Mouse (Mus musculus) heart, adult 11 months (tissue): ENCODE data around the gene Tespa1.
"Not testable (repeated sequence)": the region's sequence is repeated elsewhere in the genome, so short reads cannot be mapped to it uniquely, and the experiment has no call there.

Experiments
- DNase-seq: peaks from one replicate; pipeline ENCODE4 v3.0.0; 2022

Tespa1 gene

GRCm38 (mm10) chr10:130322637-130323036 lies at the start of gene Tespa1:
TSS of gene Tespa1 (plus strand) at chr10:130322870.
- peak; percentile 89 for DNase-seq

- no peak for DNase-seq
Measured at GRCm38 (mm10) chr10:130275759-130276158, 46.9 kb upstream of the Tespa1 start.

DNA sequence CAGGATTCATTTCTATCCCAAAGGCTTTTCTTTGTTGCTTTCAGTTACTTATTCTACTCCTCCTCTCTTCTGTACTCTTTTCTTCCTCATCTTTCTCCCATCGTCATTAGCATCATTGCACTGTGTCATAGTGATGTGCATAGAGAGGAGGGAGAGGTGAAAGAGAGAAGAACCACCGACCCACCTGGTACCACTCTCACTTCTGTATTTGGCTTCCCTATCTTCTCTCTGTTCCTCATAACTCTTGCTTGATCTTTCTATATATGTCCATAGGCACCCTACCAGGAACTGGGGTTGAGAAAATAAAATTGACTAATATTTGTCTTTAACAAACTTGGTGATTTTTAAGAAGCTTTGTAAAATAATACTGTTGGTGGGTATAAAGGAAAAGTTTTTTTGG lies 46.2 kb upstream of the Tespa1 start:
- no peak for DNase-seq

GRCm38 (mm10) chr10:130280066-130280465 lies 42.6 kb upstream of the Tespa1 start, which contains the start of gene Neurod4:
TSS of gene Neurod4 (minus strand) at chr10:130280240.
- DNase-seq: no peak

- DNase-seq: peak; percentile 78
Measured at GRCm38 (mm10) chr10:130281982-130282449, 40.7 kb upstream of the Tespa1 start.

GRCm38 (mm10) chr10:130287201-130287600 lies 35.5 kb upstream of the Tespa1 start:
- no peak for DNase-seq

GRCm38 (mm10) chr10:130288007-130288406 lies 34.7 kb upstream of the Tespa1 start:
- DNase-seq: peak; percentile 46

DNA sequence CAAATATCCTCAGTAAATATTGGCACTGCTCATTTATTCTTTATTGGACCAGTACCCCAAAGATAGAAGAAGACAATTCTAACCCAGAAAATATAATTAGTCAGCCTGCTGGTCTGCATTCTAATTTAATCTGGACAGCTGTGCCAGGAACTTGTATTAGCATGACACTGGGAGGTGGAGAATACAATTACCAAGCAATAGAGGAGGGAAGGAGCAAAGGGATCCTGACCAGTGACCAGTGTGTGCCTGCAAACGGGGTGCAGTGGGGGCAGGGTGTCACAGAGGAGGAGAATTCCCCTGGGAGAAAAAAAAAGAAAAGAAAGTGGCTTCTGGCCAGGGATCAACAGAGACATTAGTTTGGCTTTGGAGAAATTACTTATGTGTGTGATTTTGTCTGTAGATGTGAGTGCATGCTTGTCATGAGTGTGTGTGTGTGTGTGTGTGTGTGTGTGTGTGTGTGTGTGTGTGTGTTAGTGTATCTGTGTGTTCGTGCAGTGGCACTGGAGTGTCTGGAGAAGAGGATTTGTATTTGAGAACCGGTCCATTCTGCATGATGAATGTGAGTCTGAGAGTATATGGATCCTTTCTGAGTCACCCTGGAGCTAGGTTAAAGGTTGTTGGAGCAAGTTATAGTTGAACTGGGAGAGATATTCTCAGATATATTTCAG lies 28.8 kb upstream of the Tespa1 start:
- peak; percentile 64 for DNase-seq

DNA sequence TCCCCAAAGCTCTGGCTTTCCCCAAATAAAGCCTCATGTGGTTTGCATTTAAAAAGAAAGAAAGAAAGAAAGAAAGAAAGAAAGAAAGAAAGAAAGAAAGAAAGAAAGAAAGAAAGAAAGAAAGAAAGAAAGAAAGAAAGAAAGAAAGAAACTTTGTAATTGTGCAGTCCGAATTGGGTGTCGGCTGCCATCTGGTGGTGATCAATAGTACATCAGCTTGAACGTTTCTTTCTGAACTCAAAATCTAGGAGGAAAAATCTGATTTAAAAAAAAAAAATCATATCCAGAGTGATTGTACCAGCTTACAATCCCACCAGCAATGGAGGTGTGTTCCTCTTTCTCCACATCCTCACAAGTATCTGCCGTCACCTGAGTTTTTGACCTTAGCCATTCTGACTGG lies 23.9 kb upstream of the Tespa1 start:
- DNase-seq: not testable (repeated sequence)

DNA sequence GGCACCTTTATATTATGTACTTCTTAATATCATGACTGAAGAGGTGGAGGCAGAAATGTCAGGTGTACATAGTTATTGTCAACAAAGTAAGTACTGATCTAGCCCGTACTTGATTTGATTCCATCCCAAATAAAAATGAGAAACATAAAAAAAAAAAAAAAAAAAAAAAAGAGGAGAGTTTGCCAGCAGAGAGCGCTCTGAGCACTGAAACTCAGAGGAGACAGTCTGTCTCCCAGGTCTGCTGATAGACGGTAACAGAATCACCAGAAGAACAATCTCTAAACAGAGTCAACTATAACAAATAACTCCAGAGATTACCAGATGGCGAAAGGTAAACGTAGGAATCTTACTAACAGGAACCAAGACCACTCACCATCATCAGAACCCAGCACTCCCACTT lies 18.5 kb upstream of the Tespa1 start:
- DNase-seq: not testable (repeated sequence)

GRCm38 (mm10) chr10:130311534-130312227 lies 11.0 kb upstream of the Tespa1 start:
- DNase-seq: no peak

- DNase-seq: no peak
Measured at GRCm38 (mm10) chr10:130313531-130313930, 9.1 kb upstream of the Tespa1 start.

DNA sequence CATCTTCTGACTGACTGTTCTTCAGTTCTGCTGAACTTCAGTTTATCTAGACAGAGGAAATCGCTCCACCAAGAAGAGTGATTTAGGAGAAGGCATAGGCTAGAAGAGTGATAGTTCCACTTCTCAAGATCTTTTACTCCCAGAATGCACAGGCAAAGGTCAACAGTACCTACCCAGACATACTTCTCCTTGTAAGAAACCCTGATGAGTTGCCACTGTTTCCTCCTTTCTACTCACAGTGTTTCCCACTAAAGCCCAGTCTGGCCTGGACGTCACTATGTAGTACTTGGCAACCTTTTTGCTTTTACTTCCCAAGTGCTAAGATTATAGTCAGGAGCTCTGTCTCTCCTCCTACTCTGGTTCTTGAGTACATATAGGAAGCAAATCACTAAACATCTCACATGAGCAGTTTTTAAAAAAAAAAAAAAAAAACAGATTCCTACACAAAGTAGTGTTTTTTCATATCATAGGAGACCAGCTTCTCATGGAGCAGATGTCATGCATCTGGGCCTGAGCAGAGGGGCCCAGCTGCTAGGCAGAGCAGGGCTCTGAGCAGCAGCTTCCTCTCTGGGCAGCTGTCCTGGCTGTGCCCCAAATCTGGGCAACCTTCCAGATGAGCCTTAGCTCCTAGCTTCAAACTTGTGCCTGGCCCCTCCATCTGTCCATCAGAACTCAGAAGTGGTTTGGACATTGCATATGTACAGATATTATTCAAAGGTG lies 8.4 kb upstream of the Tespa1 start:
- peak; percentile 92 for DNase-seq

- no peak for DNase-seq
Measured at GRCm38 (mm10) chr10:130315846-130316245, 6.8 kb upstream of the Tespa1 start.

GRCm38 (mm10) chr10:130318720-130319119 lies 4.0 kb upstream of the Tespa1 start:
- no peak for DNase-seq

DNA sequence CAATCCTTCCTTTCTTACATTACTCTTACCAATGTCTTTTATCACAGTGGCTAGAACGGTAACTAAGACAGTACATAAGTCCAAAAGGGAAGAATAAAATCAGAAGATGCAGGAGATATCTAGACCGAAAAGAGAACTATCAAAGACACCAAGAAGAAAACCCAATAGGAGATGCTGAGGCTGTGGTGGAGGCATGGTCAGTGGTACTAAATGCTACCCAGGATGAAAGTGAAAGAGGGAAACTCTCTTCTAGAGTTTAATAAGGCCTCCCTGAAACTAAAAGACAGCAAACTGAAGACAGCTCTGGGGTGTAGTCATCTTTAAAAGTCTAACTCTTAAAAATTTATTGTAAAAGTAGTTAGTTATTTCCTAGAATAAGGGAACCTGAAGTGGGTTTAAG lies 2.0 kb upstream of the Tespa1 start:
- DNase-seq: no peak

DNA sequence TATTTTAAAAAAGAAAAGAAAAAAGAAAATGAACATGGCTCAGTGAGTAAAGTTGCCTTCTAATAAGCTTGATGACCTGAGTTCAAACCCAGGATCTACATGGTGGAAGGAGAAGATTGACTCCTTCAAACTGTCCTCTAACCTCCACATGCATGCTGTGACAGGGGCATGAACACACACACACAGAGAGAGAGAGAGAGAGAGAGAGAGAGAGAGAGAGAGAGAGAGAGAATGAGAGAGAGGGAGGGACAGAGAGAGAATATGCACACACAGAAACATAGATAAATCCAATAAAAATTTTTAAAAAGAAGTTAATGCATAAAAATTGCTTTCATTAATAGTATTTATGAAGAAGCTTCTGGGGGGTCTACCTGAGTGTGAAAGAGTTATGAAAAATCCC lies 608 bp upstream of the Tespa1 start:
- DNase-seq: no peak

DNA sequence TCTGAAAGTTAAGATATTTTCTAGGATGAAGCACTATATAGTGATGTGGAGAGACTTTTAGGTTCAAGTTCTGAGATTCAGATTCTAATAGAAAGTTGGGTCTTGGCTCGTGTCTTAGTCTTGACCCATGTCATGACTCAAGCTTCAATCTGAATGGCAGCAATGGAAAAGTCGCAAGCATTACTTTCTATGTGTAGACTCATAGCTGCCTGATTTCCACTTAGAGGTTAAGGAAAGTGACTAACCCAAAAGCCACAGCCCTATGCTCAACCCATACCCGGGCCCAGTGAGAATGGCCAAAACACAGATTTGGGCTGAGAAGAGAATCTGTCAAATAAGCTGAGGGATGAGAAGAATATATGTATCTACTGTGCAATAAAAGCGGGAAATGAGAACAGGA lies 1.6 kb downstream of the Tespa1 start:
- DNase-seq: no peak

DNA sequence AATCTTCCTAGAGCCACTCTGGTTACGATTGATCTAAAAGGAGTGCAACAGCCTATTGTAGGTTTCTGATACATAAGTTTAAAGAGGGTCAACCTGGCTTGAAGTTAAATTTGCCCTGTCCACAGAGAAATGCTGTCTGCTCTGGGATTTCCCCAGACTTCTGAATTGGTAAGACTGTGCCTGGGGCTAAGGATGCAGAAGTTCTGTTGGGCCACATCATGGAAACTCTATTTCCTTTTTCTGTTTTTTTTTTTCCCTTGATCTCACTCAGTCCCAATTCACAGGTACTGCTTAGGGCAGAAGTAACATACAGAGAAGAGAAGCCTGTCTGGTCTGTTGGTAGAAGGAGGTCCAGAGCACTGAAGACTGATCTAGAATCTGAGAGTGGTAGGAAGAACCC lies 8.0 kb downstream of the Tespa1 start:
- DNase-seq: no peak

DNA sequence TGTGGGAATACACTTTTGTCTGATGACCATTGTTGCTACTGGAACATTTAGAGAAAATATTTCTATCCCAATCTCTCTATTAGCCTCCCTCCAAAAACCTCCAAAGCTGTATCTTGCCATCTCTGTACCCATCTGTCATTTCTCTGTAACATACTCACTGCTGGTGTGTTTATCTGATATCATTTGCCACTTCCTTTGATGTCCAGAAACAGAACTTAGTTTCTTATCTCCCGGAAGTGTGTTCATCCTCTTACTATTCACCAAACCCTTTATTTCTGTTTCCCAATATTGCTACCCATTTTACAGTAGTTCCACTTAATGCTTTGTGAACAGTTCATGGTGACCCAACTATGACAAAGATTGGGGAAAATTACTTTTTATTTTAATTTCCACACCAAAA lies 13.7 kb downstream of the Tespa1 start:
- no peak for DNase-seq

DNA sequence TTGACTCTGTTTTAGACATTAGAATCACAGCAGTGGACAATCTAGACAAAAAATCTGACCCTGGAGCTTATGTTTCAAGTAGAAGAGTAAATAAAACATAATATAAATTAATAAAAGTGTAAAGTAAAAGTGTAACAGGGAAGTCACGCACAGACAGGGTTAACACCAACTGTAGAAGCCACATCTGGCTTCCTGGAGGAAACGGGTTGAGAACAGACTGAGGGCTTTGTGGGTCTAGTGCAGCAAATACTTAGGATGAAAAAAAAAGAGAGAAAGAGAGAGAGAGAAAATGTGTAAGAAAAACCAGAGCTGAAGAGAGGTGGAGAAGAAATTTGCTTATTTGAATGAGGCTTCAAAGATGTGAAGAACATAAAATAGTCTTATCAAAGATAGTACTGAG lies 14.9 kb downstream of the Tespa1 start:
- no peak for DNase-seq

GRCm38 (mm10) chr10:130340050-130340449 lies 17.4 kb downstream of the Tespa1 start:
- DNase-seq: not testable (repeated sequence)

DNA sequence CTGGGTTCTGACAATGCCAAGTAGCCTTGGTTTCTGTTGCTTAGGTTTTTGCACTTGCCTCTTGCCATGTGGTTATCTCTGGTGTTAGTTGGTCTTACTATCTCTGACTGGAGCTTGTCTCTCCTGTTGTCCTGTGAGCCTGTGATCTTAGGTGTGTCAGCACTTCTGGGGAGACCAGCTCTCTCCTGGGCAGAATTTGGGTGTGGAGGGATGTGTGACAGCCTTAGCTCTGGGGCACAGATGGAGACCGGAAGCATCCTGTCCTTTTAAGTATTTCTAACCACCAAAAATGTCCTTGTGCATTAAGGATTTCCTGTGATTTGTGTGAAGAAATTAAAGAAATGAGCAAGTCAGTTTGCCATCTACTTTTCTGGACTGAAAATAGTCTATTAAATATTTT lies 21.4 kb downstream of the Tespa1 start:
- no peak for DNase-seq
